Mouse (Mus musculus): Measurements from ENCODE around the gene Zfp563. TPM values are rescaled to one million over a fixed set of nuclear protein-coding genes. Genes with fewer than 3 reads are reported as not detected.

Zfp563 gene
- polyA plus RNA-seq (2016; fragmentation: Nextera tagmentation; extraction: Ambion mirVana), result 5.8 and 7.0 TPM in 2 replicates

DNA sequence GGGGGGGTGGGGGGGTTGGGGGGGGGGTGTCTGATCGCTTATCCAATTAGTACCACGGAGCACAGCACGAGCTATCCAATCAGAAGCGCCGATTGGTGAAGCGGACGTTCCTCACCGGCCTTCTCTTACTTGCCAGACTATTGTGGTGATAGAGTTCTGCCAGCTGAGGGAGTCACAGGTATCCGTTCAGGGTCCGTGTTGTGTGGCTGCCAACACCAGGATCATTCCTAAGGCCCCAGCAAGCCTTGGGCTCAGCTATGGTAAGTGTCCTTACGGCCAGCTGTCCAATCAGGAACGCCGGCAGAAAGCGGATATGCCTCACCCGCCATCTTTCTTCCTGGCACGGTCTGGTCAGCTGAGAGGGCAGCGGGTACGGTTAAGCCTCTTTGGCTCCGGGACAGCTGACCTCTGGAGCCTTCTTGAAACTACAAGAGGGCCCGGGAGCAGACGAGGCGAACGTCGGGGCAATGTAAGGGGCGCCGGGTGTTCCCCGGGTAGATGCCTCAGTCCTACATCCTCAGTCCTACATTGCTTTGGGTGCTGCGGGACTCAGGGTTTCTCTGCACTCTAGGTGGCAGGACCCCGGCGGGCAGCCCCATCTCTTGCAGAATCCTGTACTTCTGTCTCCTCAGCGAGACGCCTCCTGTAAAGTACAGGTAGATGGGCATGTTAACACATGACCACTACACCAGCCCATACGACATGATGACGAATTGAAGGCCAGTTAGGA is at the start of gene Zfp563:
Gene Zfp563 (plus strand): TSS at position 91 of the 730 bp plus-strand sequence.
- H3K9me3 ChIP-seq, result no peaks in the 10 kb centered on the region
- H3K4me1 ChIP-seq, result peaks cover 16% of the 10 kb centered on the region
- peak; percentile 91 for DNase-seq (ENCODE audit: extremely low spot score, low spot score)
- no peaks in the 10 kb centered on the region for H3K27me3 ChIP-seq (ENCODE audit: poor library complexity, severe bottlenecking)
- 8% methylated on average over 34 of the region's 34 CpGs for WGBS
- H3K36me3 ChIP-seq (replicated peaks), result no peaks in the 10 kb centered on the region
- peak within 1 kb of the TSS; percentile 90 for H3K27ac ChIP-seq
- H3K4me3 ChIP-seq, result peak within 1 kb of the TSS; percentile 69

- Histone ChIP-seq H3K9me3 (no peaks in the 10 kb centered on the region), H3K27me3 (ENCODE audit: poor library complexity, severe bottlenecking) (no peaks in the 10 kb centered on the region), H3K4me3 (no peak overlapping the region), H3K27ac (no peak overlapping the region), H3K36me3 (replicated peaks) (no peaks in the 10 kb centered on the region), H3K4me1 (peaks cover 4% of the 10 kb centered on the region; the same call in 1 of the 2 replicates)
- DNase-seq (ENCODE audit: extremely low spot score, low spot score), result no peak
- 10% methylated on average over 1 of the region's 1 CpGs for WGBS
Measured at GRCm38 (mm10) chr17:33058791-33059190, 30.3 kb upstream of the Zfp563 start.

GRCm38 (mm10) chr17:33063001-33063400 is 26.1 kb upstream of the Zfp563 start:
- no peak for DNase-seq (ENCODE audit: extremely low spot score, low spot score)
- Histone ChIP-seq H3K27ac (no peak overlapping the region), H3K4me1 (peaks cover 4% of the 10 kb centered on the region; the same call in 1 of the 2 replicates), H3K27me3 (ENCODE audit: poor library complexity, severe bottlenecking) (no peaks in the 10 kb centered on the region), H3K4me3 (no peak overlapping the region), H3K36me3 (replicated peaks) (no peaks in the 10 kb centered on the region), H3K9me3 (no peaks in the 10 kb centered on the region)
- 0% methylated on average over 1 of the region's 1 CpGs for WGBS

DNA sequence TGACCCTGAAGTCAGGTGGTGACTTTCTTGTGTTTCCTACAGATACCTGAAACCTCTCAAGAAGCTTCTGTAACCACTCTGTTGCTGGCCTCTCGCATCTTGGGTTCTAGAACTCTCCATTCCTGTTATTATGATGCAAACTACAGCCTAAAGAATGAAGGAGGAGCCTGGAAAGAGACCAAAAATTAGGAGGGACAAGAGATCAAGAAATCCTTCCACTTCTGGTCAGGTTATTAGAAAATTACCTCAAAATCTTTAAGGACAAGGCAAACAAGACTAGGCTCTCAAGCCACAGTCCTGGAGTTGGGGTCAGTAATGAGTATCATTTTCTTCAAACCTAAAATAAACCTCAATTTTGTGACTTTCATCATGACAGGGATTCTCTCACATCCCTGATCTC is 21.2 kb upstream of the Zfp563 start, which contains the start of gene 4921501E09Rik:
Gene 4921501E09Rik (minus strand): TSS at position 101 of the 400 bp plus-strand sequence.
- 50% methylated on average over 1 of the region's 1 CpGs for WGBS

GRCm38 (mm10) chr17:33091630-33092029 is 2.5 kb downstream of the Zfp563 start:
- H3K36me3 ChIP-seq (replicated peaks), result no peaks in the 10 kb centered on the region
- no peak for DNase-seq (ENCODE audit: extremely low spot score, low spot score)
- H3K4me1 ChIP-seq, result peaks cover 16% of the 10 kb centered on the region
- no peak overlapping the region for H3K27ac ChIP-seq
- WGBS, result 97% methylated on average over 1 of the region's 1 CpGs
- peak overlapping the region; percentile 77 for H3K4me3 ChIP-seq
- H3K9me3 ChIP-seq, result no peaks in the 10 kb centered on the region
- H3K27me3 ChIP-seq (ENCODE audit: poor library complexity, severe bottlenecking), result no peaks in the 10 kb centered on the region

More for the DNA sequence above, 21.2 kb upstream of the Zfp563 start, which contains the start of gene 4921501E09Rik:
- H3K9me3 ChIP-seq, result no peaks in the 10 kb centered on the region
- peaks cover 2% of the 10 kb centered on the region; the same call in 1 of the 2 replicates for H3K4me1 ChIP-seq
- DNase-seq (ENCODE audit: extremely low spot score, low spot score), result no peak
- no peak within 1 kb of the TSS for H3K4me3 ChIP-seq
- no peak within 1 kb of the TSS for H3K27ac ChIP-seq
- no peaks in the 10 kb centered on the region for H3K27me3 ChIP-seq (ENCODE audit: poor library complexity, severe bottlenecking)
- H3K36me3 ChIP-seq (replicated peaks), result no peaks in the 10 kb centered on the region

GRCm38 (mm10) chr17:33092391-33093193 is 3.5 kb downstream of the Zfp563 start:
- no peaks in the 10 kb centered on the region for H3K9me3 ChIP-seq

DNA sequence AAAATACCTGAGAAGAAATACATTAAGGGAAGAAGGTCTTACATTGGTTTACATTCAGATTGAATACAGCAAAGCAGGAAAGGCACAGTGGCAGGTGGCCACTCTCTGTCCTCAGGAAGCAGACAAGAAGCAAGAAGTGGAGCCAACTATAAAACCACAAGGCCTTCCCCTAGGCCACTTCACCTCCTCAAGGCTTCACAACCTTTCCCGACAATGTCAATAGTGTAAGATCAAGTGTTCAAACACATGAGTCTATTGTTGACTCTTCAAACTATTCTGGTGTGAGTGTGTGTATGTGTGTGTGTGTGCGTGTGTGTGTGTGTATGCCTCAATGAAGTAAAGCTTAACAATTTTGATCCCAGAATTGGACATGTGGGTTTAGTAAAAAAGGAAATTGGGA is 8.3 kb downstream of the Zfp563 start:
- 93% methylated on average over 2 of the region's 2 CpGs for WGBS
- no peaks in the 10 kb centered on the region for H3K27me3 ChIP-seq (ENCODE audit: poor library complexity, severe bottlenecking)
- H3K36me3 ChIP-seq (replicated peaks), result no peaks in the 10 kb centered on the region
- DNase-seq (ENCODE audit: extremely low spot score, low spot score), result no peak
- no peak overlapping the region for H3K4me3 ChIP-seq
- H3K27ac ChIP-seq, result no peak overlapping the region
- no peaks in the 10 kb centered on the region for H3K9me3 ChIP-seq
- peaks cover 11% of the 10 kb centered on the region for H3K4me1 ChIP-seq

More at GRCm38 (mm10) chr17:33092391-33093193, 3.5 kb downstream of the Zfp563 start:
- 5% methylated on average over 31 of the region's 31 CpGs for WGBS
- DNase-seq (ENCODE audit: extremely low spot score, low spot score), result peak; percentile 69
- no peaks in the 10 kb centered on the region for H3K27me3 ChIP-seq (ENCODE audit: poor library complexity, severe bottlenecking)
- H3K4me3 ChIP-seq, result peak overlapping the region; percentile 77
- H3K4me1 ChIP-seq, result peaks cover 16% of the 10 kb centered on the region
- no peaks in the 10 kb centered on the region for H3K36me3 ChIP-seq (replicated peaks)
- peak overlapping the region; percentile 91 for H3K27ac ChIP-seq

DNA sequence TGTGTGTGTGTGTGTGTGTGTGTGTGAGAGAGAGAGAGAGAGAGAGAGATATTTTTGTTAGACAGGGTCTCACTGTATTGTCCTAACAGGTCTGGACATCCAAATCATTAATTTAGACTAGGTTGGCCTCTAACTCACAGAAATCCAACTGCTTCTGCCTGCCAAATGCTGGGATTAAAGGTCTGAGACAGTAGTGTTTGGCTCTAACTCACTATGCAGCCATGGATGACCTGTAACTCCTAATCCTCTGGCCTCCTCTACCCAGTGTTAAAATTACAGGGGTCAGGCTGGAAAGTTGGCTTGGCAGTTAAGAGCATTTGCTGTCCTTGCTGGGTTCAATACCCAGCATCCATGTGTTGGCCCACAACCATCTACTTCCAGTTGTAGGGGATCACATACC is 35.4 kb downstream of the Zfp563 start:
- no peak overlapping the region for H3K27ac ChIP-seq
- no peak overlapping the region for H3K4me3 ChIP-seq
- DNase-seq (ENCODE audit: extremely low spot score, low spot score), result no peak
- no peaks in the 10 kb centered on the region for H3K36me3 ChIP-seq (replicated peaks)
- no peaks in the 10 kb centered on the region for H3K27me3 ChIP-seq (ENCODE audit: poor library complexity, severe bottlenecking)
- no peaks in the 10 kb centered on the region for H3K4me1 ChIP-seq
- peaks cover 7% of the 10 kb centered on the region; the same call in 1 of the 2 replicates for H3K9me3 ChIP-seq

DNA sequence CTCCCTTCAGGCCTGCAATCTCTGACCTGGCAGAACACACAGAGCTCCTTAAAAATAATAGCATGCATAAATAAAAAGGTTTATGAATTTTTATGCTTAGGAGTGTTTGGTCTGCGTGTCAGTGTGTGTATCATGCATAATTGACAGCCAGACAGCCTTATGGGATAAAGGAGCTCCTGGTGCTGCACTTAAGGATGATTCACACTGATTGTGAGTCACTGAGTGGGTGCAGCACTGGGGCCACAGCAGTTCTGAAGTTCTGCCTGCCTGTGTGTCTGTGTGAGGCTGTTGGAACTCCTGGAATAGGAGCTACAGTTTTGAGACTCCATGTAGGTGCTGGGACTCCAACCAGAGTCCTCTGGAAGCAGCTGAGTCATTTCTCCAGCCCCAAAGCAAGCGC is 37.1 kb downstream of the Zfp563 start:
- DNase-seq (ENCODE audit: extremely low spot score, low spot score), result no peak
- H3K27ac ChIP-seq, result no peak overlapping the region
- 64% methylated on average over 2 of the region's 2 CpGs for WGBS
- no peak overlapping the region for H3K4me3 ChIP-seq
- H3K27me3 ChIP-seq (ENCODE audit: poor library complexity, severe bottlenecking), result no peaks in the 10 kb centered on the region
- H3K9me3 ChIP-seq, result peaks cover 7% of the 10 kb centered on the region; the same call in 1 of the 2 replicates
- H3K4me1 ChIP-seq, result no peaks in the 10 kb centered on the region
- H3K36me3 ChIP-seq (replicated peaks), result no peaks in the 10 kb centered on the region

GRCm38 (mm10) chr17:33139261-33139820 is 50.2 kb downstream of the Zfp563 start, which contains the start of gene Morc2b:
TSS of gene Morc2b (minus strand) at chr17:33139683.
- Histone ChIP-seq H3K27ac (no peak within 1 kb of the TSS), H3K4me3 (no peak within 1 kb of the TSS), H3K36me3 (replicated peaks) (no peaks in the 10 kb centered on the region), H3K4me1 (no peaks in the 10 kb centered on the region), H3K27me3 (ENCODE audit: poor library complexity, severe bottlenecking) (no peaks in the 10 kb centered on the region), H3K9me3 (peaks cover 25% of the 10 kb centered on the region)
- WGBS, result 76% methylated on average over 18 of the region's 18 CpGs
- DNase-seq (ENCODE audit: extremely low spot score, low spot score), result no peak

Measured in forebrain, embryonic 10.5 days (tissue).